Mouse (Mus musculus): Measurements from ENCODE around the gene Fgf12. TPM values are rescaled to one million over a fixed set of nuclear protein-coding genes. Genes with fewer than 3 reads are reported as not detected.

The Fgf12 gene
- polyA plus RNA-seq, 1 experiment = not detected

GRCm38 (mm10) chr16:28645030-28645429 lies 107.8 kb downstream of the Fgf12 start:
- no peaks in the 10 kb centered on the region for H3K36me3 ChIP-seq (ENCODE audit: control insufficient read depth, insufficient read depth)
- H3K4me3 ChIP-seq (ENCODE audit: insufficient read depth, poor library complexity, severe bottlenecking) = no peak overlapping the region
- no peaks in the 10 kb centered on the region for H3K79me2 ChIP-seq (ENCODE audit: control insufficient read depth, insufficient read depth)
- H3K79me3 ChIP-seq (ENCODE audit: low read depth) = no peaks in the 10 kb centered on the region
- H3ac ChIP-seq (ENCODE audit: control insufficient read depth, insufficient read length, low read depth) = no peak overlapping the region
- H3K27me3 ChIP-seq (ENCODE audit: control insufficient read depth, insufficient read depth, insufficient read length) = no peaks in the 10 kb centered on the region
- TF ChIP-seq CTCF (IDR thresholded peaks at IDR 0.05; ENCODE audit: control insufficient read depth, insufficient read depth, insufficient read length) (no peak), FOSL1 (IDR thresholded peaks at IDR 0.05; ENCODE audit: insufficient read depth, low read length, poor library complexity, severe bottlenecking) (no peak), USF1 (IDR thresholded peaks at IDR 0.05; ENCODE audit: low read depth) (no peak), MAX (IDR thresholded peaks at IDR 0.05) (no peak), CEBPB (IDR thresholded peaks at IDR 0.05; ENCODE audit: low read depth) (no peak), MYOD1 (IDR thresholded peaks at IDR 0.05; ENCODE audit: control insufficient read depth, insufficient read length, low read depth) (no peak), MYOG (IDR thresholded peaks at IDR 0.05; ENCODE audit: control insufficient read depth, extremely low read depth, insufficient read length) (no peak)

GRCm38 (mm10) chr16:28631721-28632120 lies 121.1 kb downstream of the Fgf12 start:
- Histone ChIP-seq H3K79me3 (ENCODE audit: low read depth) (no peaks in the 10 kb centered on the region), H3K4me3 (ENCODE audit: insufficient read depth, poor library complexity, severe bottlenecking) (no peak overlapping the region), H3K27me3 (ENCODE audit: control insufficient read depth, insufficient read depth, insufficient read length) (no peaks in the 10 kb centered on the region)

DNA sequence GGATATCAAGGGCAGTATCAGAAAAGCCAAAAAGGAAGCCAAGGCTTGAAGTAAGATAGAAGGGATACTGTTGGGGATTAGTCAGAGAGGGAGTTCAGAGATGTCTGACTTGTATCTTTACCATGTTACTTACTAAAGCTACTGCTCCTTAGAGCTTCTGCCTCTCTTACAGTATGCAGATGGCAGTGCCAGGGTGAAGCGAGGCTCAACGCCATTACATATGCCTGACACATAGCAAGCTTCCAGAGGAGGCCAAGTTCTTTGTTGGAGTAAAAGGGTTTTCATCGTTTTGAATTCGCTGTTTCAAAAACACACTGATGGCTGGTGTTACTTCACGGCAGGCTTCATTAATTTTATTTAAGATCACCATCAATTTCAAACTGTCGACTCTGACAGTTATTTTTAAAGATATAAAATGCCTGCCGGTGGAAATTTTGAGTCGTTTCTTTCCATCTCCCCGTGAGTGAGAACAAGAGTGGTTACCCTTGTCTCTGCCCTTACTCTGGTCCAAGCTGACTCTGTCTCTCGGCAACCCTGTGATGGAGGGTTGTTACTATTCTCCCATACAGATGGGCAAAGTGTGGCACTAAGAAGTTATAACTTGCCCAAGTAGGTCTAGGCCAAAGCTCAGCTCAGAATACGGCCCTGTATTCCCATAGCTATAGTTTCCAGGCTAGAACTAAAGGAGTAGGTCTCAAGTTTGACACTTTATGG lies 121.9 kb downstream of the Fgf12 start:
- no peak for TF ChIP-seq USF1 (IDR thresholded peaks at IDR 0.05; ENCODE audit: low read depth)
- TF ChIP-seq MYOD1 (IDR thresholded peaks at IDR 0.05; ENCODE audit: control insufficient read depth, insufficient read length, low read depth) = no peak
- no peak for TF ChIP-seq FOSL1 (IDR thresholded peaks at IDR 0.05; ENCODE audit: insufficient read depth, low read length, poor library complexity, severe bottlenecking)
- TF ChIP-seq MAX (IDR thresholded peaks at IDR 0.05) = no peak
- no peak for TF ChIP-seq CEBPB (IDR thresholded peaks at IDR 0.05; ENCODE audit: low read depth)
- no peak for TF ChIP-seq CTCF (IDR thresholded peaks at IDR 0.05; ENCODE audit: control insufficient read depth, insufficient read depth, insufficient read length)
- no peak for TF ChIP-seq MYOG (IDR thresholded peaks at IDR 0.05; ENCODE audit: control insufficient read depth, extremely low read depth, insufficient read length)
- Histone ChIP-seq H3K27me3 (ENCODE audit: control insufficient read depth, insufficient read depth, insufficient read length) (no peaks in the 10 kb centered on the region), H3K79me3 (ENCODE audit: low read depth) (no peaks in the 10 kb centered on the region), H3ac (ENCODE audit: control insufficient read depth, insufficient read length, low read depth) (no peak overlapping the region), H3K4me3 (ENCODE audit: insufficient read depth, poor library complexity, severe bottlenecking) (no peak overlapping the region), H3K36me3 (ENCODE audit: control insufficient read depth, insufficient read depth) (no peaks in the 10 kb centered on the region), H3K79me2 (ENCODE audit: control insufficient read depth, insufficient read depth) (no peaks in the 10 kb centered on the region)

More at GRCm38 (mm10) chr16:28631721-28632120, 121.1 kb downstream of the Fgf12 start:
- H3K36me3 ChIP-seq (ENCODE audit: control insufficient read depth, insufficient read depth) = no peaks in the 10 kb centered on the region
- TF ChIP-seq USF1 (IDR thresholded peaks at IDR 0.05; ENCODE audit: low read depth) (no peak), CEBPB (IDR thresholded peaks at IDR 0.05; ENCODE audit: low read depth) (no peak), MYOD1 (IDR thresholded peaks at IDR 0.05; ENCODE audit: control insufficient read depth, insufficient read length, low read depth) (no peak), MAX (IDR thresholded peaks at IDR 0.05) (no peak), FOSL1 (IDR thresholded peaks at IDR 0.05; ENCODE audit: insufficient read depth, low read length, poor library complexity, severe bottlenecking) (no peak), MYOG (IDR thresholded peaks at IDR 0.05; ENCODE audit: control insufficient read depth, extremely low read depth, insufficient read length) (no peak), CTCF (IDR thresholded peaks at IDR 0.05; ENCODE audit: control insufficient read depth, insufficient read depth, insufficient read length) (no peak)
- no peak overlapping the region for H3ac ChIP-seq (ENCODE audit: control insufficient read depth, insufficient read length, low read depth)
- no peaks in the 10 kb centered on the region for H3K79me2 ChIP-seq (ENCODE audit: control insufficient read depth, insufficient read depth)

GRCm38 (mm10) chr16:28626259-28626658 lies 126.6 kb downstream of the Fgf12 start:
- H3K4me3 ChIP-seq (ENCODE audit: insufficient read depth, poor library complexity, severe bottlenecking) = no peak overlapping the region
- no peaks in the 10 kb centered on the region for H3K79me2 ChIP-seq (ENCODE audit: control insufficient read depth, insufficient read depth)
- H3K27me3 ChIP-seq (ENCODE audit: control insufficient read depth, insufficient read depth, insufficient read length) = no peaks in the 10 kb centered on the region
- H3K36me3 ChIP-seq (ENCODE audit: control insufficient read depth, insufficient read depth) = no peaks in the 10 kb centered on the region
- no peak overlapping the region for H3ac ChIP-seq (ENCODE audit: control insufficient read depth, insufficient read length, low read depth)
- TF ChIP-seq MAX (IDR thresholded peaks at IDR 0.05) (no peak), MYOD1 (IDR thresholded peaks at IDR 0.05; ENCODE audit: control insufficient read depth, insufficient read length, low read depth) (no peak)
- no peaks in the 10 kb centered on the region for H3K79me3 ChIP-seq (ENCODE audit: low read depth)

DNA sequence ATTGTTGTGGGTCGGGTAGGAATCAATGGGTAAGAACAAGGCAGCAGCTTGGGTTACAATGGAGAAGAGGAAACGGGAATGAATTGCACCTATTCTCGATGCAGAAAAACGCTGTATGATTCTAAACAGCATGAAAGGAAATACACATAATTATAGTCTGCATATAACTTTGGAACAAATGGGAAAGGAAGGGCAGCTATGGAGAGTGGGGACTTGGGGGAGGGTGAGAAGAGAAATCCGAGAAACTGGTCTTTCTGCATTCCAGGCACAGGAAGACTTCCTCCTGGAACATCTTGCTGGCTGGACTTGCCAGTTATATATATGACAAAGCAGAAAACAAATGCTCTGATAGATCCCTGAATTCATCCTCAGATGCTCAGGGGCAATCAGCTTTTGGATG lies 127.2 kb downstream of the Fgf12 start:
- no peak overlapping the region for H3K4me3 ChIP-seq (ENCODE audit: insufficient read depth, poor library complexity, severe bottlenecking)
- H3K79me3 ChIP-seq (ENCODE audit: low read depth) = no peaks in the 10 kb centered on the region
- TF ChIP-seq CTCF (IDR thresholded peaks at IDR 0.05; ENCODE audit: control insufficient read depth, insufficient read depth, insufficient read length) (no peak), FOSL1 (IDR thresholded peaks at IDR 0.05; ENCODE audit: insufficient read depth, low read length, poor library complexity, severe bottlenecking) (no peak), CEBPB (IDR thresholded peaks at IDR 0.05; ENCODE audit: low read depth) (no peak), MYOG (IDR thresholded peaks at IDR 0.05; ENCODE audit: control insufficient read depth, extremely low read depth, insufficient read length) (no peak), MAX (IDR thresholded peaks at IDR 0.05) (no peak), USF1 (IDR thresholded peaks at IDR 0.05; ENCODE audit: low read depth) (no peak), MYOD1 (IDR thresholded peaks at IDR 0.05; ENCODE audit: control insufficient read depth, insufficient read length, low read depth) (no peak)
- H3K79me2 ChIP-seq (ENCODE audit: control insufficient read depth, insufficient read depth) = no peaks in the 10 kb centered on the region
- H3ac ChIP-seq (ENCODE audit: control insufficient read depth, insufficient read length, low read depth) = no peak overlapping the region
- no peaks in the 10 kb centered on the region for H3K36me3 ChIP-seq (ENCODE audit: control insufficient read depth, insufficient read depth)
- H3K27me3 ChIP-seq (ENCODE audit: control insufficient read depth, insufficient read depth, insufficient read length) = no peaks in the 10 kb centered on the region

GRCm38 (mm10) chr16:28614412-28614811 lies 138.5 kb downstream of the Fgf12 start:
- Histone ChIP-seq H3ac (ENCODE audit: control insufficient read depth, insufficient read length, low read depth) (no peak overlapping the region), H3K36me3 (ENCODE audit: control insufficient read depth, insufficient read depth) (no peaks in the 10 kb centered on the region), H3K79me3 (ENCODE audit: low read depth) (no peaks in the 10 kb centered on the region), H3K27me3 (ENCODE audit: control insufficient read depth, insufficient read depth, insufficient read length) (no peaks in the 10 kb centered on the region), H3K79me2 (ENCODE audit: control insufficient read depth, insufficient read depth) (no peaks in the 10 kb centered on the region), H3K4me3 (ENCODE audit: insufficient read depth, poor library complexity, severe bottlenecking) (no peak overlapping the region)
- TF ChIP-seq CTCF (IDR thresholded peaks at IDR 0.05; ENCODE audit: control insufficient read depth, insufficient read depth, insufficient read length) (no peak), MYOG (IDR thresholded peaks at IDR 0.05; ENCODE audit: control insufficient read depth, extremely low read depth, insufficient read length) (no peak), USF1 (IDR thresholded peaks at IDR 0.05; ENCODE audit: low read depth) (no peak), MYOD1 (IDR thresholded peaks at IDR 0.05; ENCODE audit: control insufficient read depth, insufficient read length, low read depth) (no peak), MAX (IDR thresholded peaks at IDR 0.05) (no peak), CEBPB (IDR thresholded peaks at IDR 0.05; ENCODE audit: low read depth) (no peak)

Data from C2C12 (cell line).